Mouse (Mus musculus): ENCODE measurements around the gene Enho. TPM values are rescaled to one million over a fixed set of nuclear protein-coding genes. Genes with fewer than 3 reads are reported as not detected.
A peak's percentile ranks its signal among the peaks of the same experiment; 100 is the strongest.

Enho gene
- total RNA-seq, 1 experiment = 5.8 TPM

GRCm38 (mm10) chr4:41635224-41635623, 4.9 kb downstream of the Enho start:
- no peak for DNase-seq (ENCODE audit: low read depth, low spot score)
- Histone ChIP-seq H3K9me3 (ENCODE audit: control insufficient read depth, insufficient read depth, low read depth, low read length) (no peaks in the 10 kb centered on the region), H3K27ac (ENCODE audit: insufficient read depth, low read depth, low read length, poor library complexity, severe bottlenecking) (no peak overlapping the region), H3K4me1 (ENCODE audit: control insufficient read depth in 2 of 2, insufficient read depth in 2 of 2, low read length in 2 of 2, poor library complexity in 1 of 2) (peaks cover 10 to 13% of the 10 kb centered on the region in 2 experiments), H3K36me3 (ENCODE audit: control insufficient read depth, insufficient read depth, low read length, poor library complexity, severe bottlenecking) (no peaks in the 10 kb centered on the region), H3K9ac (ENCODE audit: insufficient read depth, low read depth, low read length, poor library complexity, severe bottlenecking) (no peak overlapping the region), H3K4me3 (ENCODE audit: insufficient read depth in 1 of 2, low read depth in 1 of 2, low read length in 2 of 2, poor library complexity in 1 of 2, severe bottlenecking in 1 of 2) (no peak overlapping the region)
- in situ Hi-C loops (cut with MboI; ENCODE audit: low sequenced_read_pairs in 2 of 2, unreplicated experiment in 2 of 2) = no loop called here
- no peak for TF ChIP-seq HCFC1 (IDR thresholded peaks at IDR 0.05; ENCODE audit: borderline replicate concordance, insufficient read depth, low read length)
- no peak for TF ChIP-seq MAFK (IDR thresholded peaks at IDR 0.05; ENCODE audit: insufficient read depth, low read depth, low read length)
- TF ChIP-seq CHD2 (IDR thresholded peaks at IDR 0.05; ENCODE audit: low read depth, low read length) = no peak

- Histone ChIP-seq H3K9me3 (ENCODE audit: control insufficient read depth, insufficient read depth, low read depth, low read length) (no peaks in the 10 kb centered on the region), H3K9ac (ENCODE audit: insufficient read depth, low read depth, low read length, poor library complexity, severe bottlenecking) (no peak overlapping the region), H3K4me1 (ENCODE audit: control insufficient read depth in 2 of 2, insufficient read depth in 2 of 2, low read length in 2 of 2, poor library complexity in 1 of 2) (peaks cover 11 to 19% of the 10 kb centered on the region in 2 experiments), H3K4me3 (ENCODE audit: insufficient read depth in 1 of 2, low read depth in 1 of 2, low read length in 2 of 2, poor library complexity in 1 of 2, severe bottlenecking in 1 of 2) (no peak overlapping the region), H3K27ac (ENCODE audit: insufficient read depth, low read depth, low read length, poor library complexity, severe bottlenecking) (no peak overlapping the region), H3K36me3 (ENCODE audit: control insufficient read depth, insufficient read depth, low read length, poor library complexity, severe bottlenecking) (no peaks in the 10 kb centered on the region)
- TF ChIP-seq ZC3H11A (IDR thresholded peaks at IDR 0.05; ENCODE audit: borderline replicate concordance, low read depth, low read length) (no peak), CHD2 (IDR thresholded peaks at IDR 0.05; ENCODE audit: low read depth, low read length) (no peak), MAFK (IDR thresholded peaks at IDR 0.05; ENCODE audit: insufficient read depth, low read depth, low read length) (no peak), HCFC1 (IDR thresholded peaks at IDR 0.05; ENCODE audit: borderline replicate concordance, insufficient read depth, low read length) (no peak), ZNF384 (IDR thresholded peaks at IDR 0.05; ENCODE audit: low read depth, low read length) (no peak)
- in situ Hi-C loops (cut with MboI; ENCODE audit: low sequenced_read_pairs in 2 of 2, unreplicated experiment in 2 of 2) = no loop called here
- DNase-seq (ENCODE audit: low read depth, low spot score) = no peak
Observed at GRCm38 (mm10) chr4:41634631-41635030, 5.5 kb downstream of the Enho start.

GRCm38 (mm10) chr4:41633001-41633400, 7.1 kb downstream of the Enho start:
- in situ Hi-C loops (cut with MboI; ENCODE audit: low sequenced_read_pairs in 2 of 2, unreplicated experiment in 2 of 2) = no loop called here
- Histone ChIP-seq H3K4me3 (ENCODE audit: insufficient read depth in 1 of 2, low read depth in 1 of 2, low read length in 2 of 2, poor library complexity in 1 of 2, severe bottlenecking in 1 of 2) (no peak overlapping the region), H3K36me3 (ENCODE audit: control insufficient read depth, insufficient read depth, low read length, poor library complexity, severe bottlenecking) (no peaks in the 10 kb centered on the region), H3K9ac (ENCODE audit: insufficient read depth, low read depth, low read length, poor library complexity, severe bottlenecking) (no peak overlapping the region), H3K27ac (ENCODE audit: insufficient read depth, low read depth, low read length, poor library complexity, severe bottlenecking) (no peak overlapping the region), H3K9me3 (ENCODE audit: control insufficient read depth, insufficient read depth, low read depth, low read length) (no peaks in the 10 kb centered on the region), H3K4me1 (ENCODE audit: control insufficient read depth in 2 of 2, insufficient read depth in 2 of 2, low read length in 2 of 2, poor library complexity in 1 of 2) (peaks cover 9 to 32% of the 10 kb centered on the region in 2 experiments)
- TF ChIP-seq ZNF384 (IDR thresholded peaks at IDR 0.05; ENCODE audit: low read depth, low read length) (no peak), CHD2 (IDR thresholded peaks at IDR 0.05; ENCODE audit: low read depth, low read length) (no peak), HCFC1 (IDR thresholded peaks at IDR 0.05; ENCODE audit: borderline replicate concordance, insufficient read depth, low read length) (no peak), ZC3H11A (IDR thresholded peaks at IDR 0.05; ENCODE audit: borderline replicate concordance, low read depth, low read length) (no peak), MAFK (IDR thresholded peaks at IDR 0.05; ENCODE audit: insufficient read depth, low read depth, low read length) (no peak)
- DNase-seq (ENCODE audit: low read depth, low spot score) = no peak

- Histone ChIP-seq H3K27ac (ENCODE audit: insufficient read depth, low read depth, low read length, poor library complexity, severe bottlenecking) (peak overlapping the region; percentile 10; the same call in 1 of the 2 replicates), H3K9ac (ENCODE audit: insufficient read depth, low read depth, low read length, poor library complexity, severe bottlenecking) (peak overlapping the region; percentile 14; the same call in 1 of the 2 replicates), H3K36me3 (ENCODE audit: control insufficient read depth, insufficient read depth, low read length, poor library complexity, severe bottlenecking) (no peaks in the 10 kb centered on the region), H3K4me3 (ENCODE audit: insufficient read depth in 1 of 2, low read depth in 1 of 2, low read length in 2 of 2, poor library complexity in 1 of 2, severe bottlenecking in 1 of 2) (peak overlapping the region in 1 of 2 experiments; percentile 23; a peak in 2 of 4 replicates), H3K4me1 (ENCODE audit: control insufficient read depth in 2 of 2, insufficient read depth in 2 of 2, low read length in 2 of 2, poor library complexity in 1 of 2) (peaks cover 13 to 42% of the 10 kb centered on the region in 2 experiments), H3K9me3 (ENCODE audit: control insufficient read depth, insufficient read depth, low read depth, low read length) (no peaks in the 10 kb centered on the region)
- no peak for DNase-seq (ENCODE audit: low read depth, low spot score)
- TF ChIP-seq MAFK (IDR thresholded peaks at IDR 0.05; ENCODE audit: insufficient read depth, low read depth, low read length) (no peak), CHD2 (IDR thresholded peaks at IDR 0.05; ENCODE audit: low read depth, low read length) (no peak), ZNF384 (IDR thresholded peaks at IDR 0.05; ENCODE audit: low read depth, low read length) (no peak)
- in situ Hi-C loops (cut with MboI; ENCODE audit: low sequenced_read_pairs in 2 of 2, unreplicated experiment in 2 of 2) = no loop called here
Observed at GRCm38 (mm10) chr4:41631390-41631789, 8.7 kb downstream of the Enho start.

- peaks cover 13 to 42% of the 10 kb centered on the region in 2 experiments for H3K4me1 ChIP-seq (ENCODE audit: control insufficient read depth in 2 of 2, insufficient read depth in 2 of 2, low read length in 2 of 2, poor library complexity in 1 of 2)
- H3K27ac ChIP-seq (ENCODE audit: insufficient read depth, low read depth, low read length, poor library complexity, severe bottlenecking) = no peak overlapping the region
- no peak for TF ChIP-seq ZNF384 (IDR thresholded peaks at IDR 0.05; ENCODE audit: low read depth, low read length)
- TF ChIP-seq ZC3H11A (IDR thresholded peaks at IDR 0.05; ENCODE audit: borderline replicate concordance, low read depth, low read length) = no peak
- TF ChIP-seq MAFK (IDR thresholded peaks at IDR 0.05; ENCODE audit: insufficient read depth, low read depth, low read length) = no peak
- no peak for TF ChIP-seq CHD2 (IDR thresholded peaks at IDR 0.05; ENCODE audit: low read depth, low read length)
- TF ChIP-seq HCFC1 (IDR thresholded peaks at IDR 0.05; ENCODE audit: borderline replicate concordance, insufficient read depth, low read length) = no peak
- in situ Hi-C loops (cut with MboI; ENCODE audit: low sequenced_read_pairs in 2 of 2, unreplicated experiment in 2 of 2) = no loop called here
- H3K9ac ChIP-seq (ENCODE audit: insufficient read depth, low read depth, low read length, poor library complexity, severe bottlenecking) = no peak overlapping the region
- H3K9me3 ChIP-seq (ENCODE audit: control insufficient read depth, insufficient read depth, low read depth, low read length) = no peaks in the 10 kb centered on the region
- no peaks in the 10 kb centered on the region for H3K36me3 ChIP-seq (ENCODE audit: control insufficient read depth, insufficient read depth, low read length, poor library complexity, severe bottlenecking)
- peak overlapping the region in 1 of 2 experiments; percentile 33; a peak in 2 of 4 replicates for H3K4me3 ChIP-seq (ENCODE audit: insufficient read depth in 1 of 2, low read depth in 1 of 2, low read length in 2 of 2, poor library complexity in 1 of 2, severe bottlenecking in 1 of 2)
- DNase-seq (ENCODE audit: low read depth, low spot score) = no peak
Observed at GRCm38 (mm10) chr4:41630196-41630595, 9.9 kb downstream of the Enho start.
